Mouse (Mus musculus) heart, embryonic 16.5 days (tissue): Measurements from ENCODE around the gene Cep97. TPM values are rescaled to one million over a fixed set of nuclear protein-coding genes. Genes with fewer than 3 reads are reported as not detected.

ENCODE experiments used
- ATAC-seq: fragments of 200-750 bp; cut with Nextera tagmentation; replicated peaks from 2 replicates; pipeline ENCODE4 v1.8.0; 2017; ENCODE audit warnings: moderate number of reproducible peaks; ENCODE audit not compliant: insufficient read depth, low FRiP score; ENCODE audit errors: extremely low read depth
- H3K27ac ChIP-seq: fragments of 300-500 bp; sonication (generic); 2 replicates; pipeline ENCODE4 v1.5.1; 2014; ENCODE audit warnings: mild to moderate bottlenecking, low read length, control low read depth, moderate library complexity
- H3K27me3 ChIP-seq: fragments of 300-500 bp; sonication (generic); 2 replicates; pipeline ENCODE4 v1.6.1; 2014; ENCODE audit warnings: low read length, mixed read lengths; ENCODE audit not compliant: control insufficient read depth, insufficient read depth
- H3K36me3 ChIP-seq: fragments of 300-500 bp; sonication (generic); 2 replicates; pipeline ENCODE4 v1.6.1; 2014; ENCODE audit not compliant: control insufficient read depth, insufficient read depth
- H3K4me1 ChIP-seq: fragments of 300-500 bp; sonication (generic); 2 replicates; pipeline ENCODE4 v1.6.1; 2014; ENCODE audit warnings: low read length, mixed read lengths; ENCODE audit not compliant: control insufficient read depth, insufficient read depth
- H3K4me2 ChIP-seq: fragments of 300-500 bp; sonication (generic); 2 replicates; pipeline ENCODE4 v1.6.1; 2014; ENCODE audit warnings: low read depth, mild to moderate bottlenecking, control low read depth, low read length
- H3K4me3 ChIP-seq: fragments of 300-500 bp; sonication (generic); 2 replicates; pipeline ENCODE4 v1.5.1; 2014; ENCODE audit warnings: mild to moderate bottlenecking, control low read depth, low read length
- H3K9ac ChIP-seq: fragments of 300-500 bp; sonication (generic); 2 replicates; pipeline ENCODE4 v1.6.1; 2014; ENCODE audit warnings: low read length, control low read depth
- H3K9me3 ChIP-seq: fragments of 300-500 bp; sonication (generic); replicated peaks from 2 replicates; pipeline ENCODE4 v1.6.1; 2016; ENCODE audit warnings: low read length; ENCODE audit not compliant: control insufficient read depth
- WGBS: fragments of 180-500 bp; shearing (Covaris S2); extraction: QIAGEN DNeasy Blood & Tissue Kit; methylation state at CpG from one replicate; pipeline ENCODE4 v1.1.7; 2014; 5-methylcytosine and 5-hydroxymethylcytosine counted together
- polyA plus RNA-seq: library from polyadenylated mRNA; unstranded; fragments of >200 nt; fragmentation: Nextera tagmentation; extraction: Ambion mirVana; gene quantifications from 2 replicates; pipeline ENCODE4 v1.2.1, GENCODE M21; 2015

The Cep97 gene
- 9.6 and 9.9 TPM in 2 replicates for polyA plus RNA-seq

GRCm38 (mm10) chr16:55934453-55935037 is at the start of gene Cep97:
TSS of gene Cep97 (minus strand) at chr16:55934855.
- WGBS, result under 1% methylated on average over 24 of the region's 24 CpGs
- H3K4me3 ChIP-seq, result peak within 1 kb of the TSS; percentile 72
- peak within 1 kb of the TSS; percentile 79 for H3K9ac ChIP-seq
- H3K27me3 ChIP-seq, result no peaks in the 10 kb centered on the region
- H3K4me1 ChIP-seq, result no peaks in the 10 kb centered on the region
- peak within 1 kb of the TSS; percentile 66 for H3K27ac ChIP-seq
- no peaks in the 10 kb centered on the region for H3K9me3 ChIP-seq
- peak within 1 kb of the TSS; percentile 78 for H3K4me2 ChIP-seq
- H3K36me3 ChIP-seq, result no peaks in the 10 kb centered on the region
- peak; percentile 99 for ATAC-seq

- H3K4me2 ChIP-seq, result peak overlapping the region; percentile 69
- no peaks in the 10 kb centered on the region for H3K27me3 ChIP-seq
- H3K36me3 ChIP-seq, result peaks cover 21% of the 10 kb centered on the region
- 5% methylated on average over 14 of the region's 14 CpGs for WGBS
- H3K9me3 ChIP-seq, result no peaks in the 10 kb centered on the region
- peak overlapping the region; percentile 91 for H3K27ac ChIP-seq
- peak overlapping the region; percentile 91 for H3K9ac ChIP-seq
- peaks cover 16% of the 10 kb centered on the region for H3K4me1 ChIP-seq
- peak overlapping the region; percentile 100 for H3K4me3 ChIP-seq
- no peak for ATAC-seq
Measured at GRCm38 (mm10) chr16:55974903-55975285, 40.2 kb upstream of the Cep97 start.

DNA sequence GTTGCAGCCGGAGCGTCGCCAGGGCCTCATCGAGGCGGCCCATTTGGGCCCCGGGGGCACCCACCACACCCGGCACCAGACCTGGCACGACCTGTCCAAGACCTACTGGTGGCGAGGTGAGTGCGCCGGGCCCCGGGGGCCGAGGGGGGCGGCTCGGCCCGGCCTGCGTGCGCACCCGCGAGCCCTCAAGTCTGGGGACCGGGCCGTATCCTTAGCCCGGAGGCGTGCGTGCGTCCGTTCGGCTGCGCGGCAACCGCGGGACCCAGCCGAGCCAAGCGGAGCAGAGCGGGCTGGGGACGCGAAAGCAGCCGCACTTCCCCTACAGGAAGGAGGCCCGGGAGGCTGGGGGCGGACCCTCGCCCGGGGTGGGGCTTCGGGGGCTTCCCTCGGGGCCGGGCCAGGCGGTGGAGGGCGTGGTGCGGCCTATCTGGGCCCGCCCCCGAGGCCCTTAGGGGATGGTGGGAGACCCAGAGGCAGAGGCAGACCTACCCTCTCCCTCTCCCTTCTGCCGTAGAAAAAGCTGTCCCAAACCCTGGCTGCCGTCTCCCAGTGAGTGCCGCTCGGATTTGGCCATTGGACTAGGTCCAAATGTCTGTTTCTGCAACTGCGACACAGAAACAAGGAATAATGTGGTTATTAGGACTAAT is 39.7 kb upstream of the Cep97 start:
- peak; percentile 93 for ATAC-seq
- H3K27ac ChIP-seq, result peak overlapping the region; percentile 91
- H3K4me2 ChIP-seq, result peak overlapping the region; percentile 69
- no peaks in the 10 kb centered on the region for H3K9me3 ChIP-seq
- H3K9ac ChIP-seq, result peak overlapping the region; percentile 91
- peaks cover 16% of the 10 kb centered on the region for H3K4me1 ChIP-seq
- under 1% methylated on average over 51 of the region's 55 CpGs for WGBS
- peaks cover 26% of the 10 kb centered on the region for H3K36me3 ChIP-seq
- H3K27me3 ChIP-seq, result no peaks in the 10 kb centered on the region
- H3K4me3 ChIP-seq, result peak overlapping the region; percentile 100

- H3K27me3 ChIP-seq, result no peaks in the 10 kb centered on the region
- peak within 1 kb of the TSS; percentile 82 for H3K4me2 ChIP-seq
- H3K9me3 ChIP-seq, result no peaks in the 10 kb centered on the region
- peak within 1 kb of the TSS; percentile 91 for H3K27ac ChIP-seq
- under 1% methylated on average over 74 of the region's 86 CpGs for WGBS
- ATAC-seq, result peak; percentile 94
- peak within 1 kb of the TSS; percentile 91 for H3K9ac ChIP-seq
- peak within 1 kb of the TSS; percentile 100 for H3K4me3 ChIP-seq
- peaks cover 27% of the 10 kb centered on the region for H3K36me3 ChIP-seq
- H3K4me1 ChIP-seq, result peaks cover 16% of the 10 kb centered on the region
Measured at GRCm38 (mm10) chr16:55973431-55974255, 39.0 kb upstream of the Cep97 start, which contains the start of gene Zbtb11. TSS of gene Zbtb11 (plus strand) at chr16:55973883.

GRCm38 (mm10) chr16:55972626-55973201 is 38.1 kb upstream of the Cep97 start:
- no peaks in the 10 kb centered on the region for H3K27me3 ChIP-seq
- peak overlapping the region; percentile 76 for H3K27ac ChIP-seq
- H3K9ac ChIP-seq, result peak overlapping the region; percentile 65
- 53% methylated on average over 10 of the region's 10 CpGs for WGBS
- no peaks in the 10 kb centered on the region for H3K9me3 ChIP-seq
- ATAC-seq, result no peak
- peak overlapping the region; percentile 82 for H3K4me2 ChIP-seq
- H3K36me3 ChIP-seq, result peaks cover 29% of the 10 kb centered on the region
- H3K4me1 ChIP-seq, result peaks cover 18% of the 10 kb centered on the region
- H3K4me3 ChIP-seq, result peak overlapping the region; percentile 100

DNA sequence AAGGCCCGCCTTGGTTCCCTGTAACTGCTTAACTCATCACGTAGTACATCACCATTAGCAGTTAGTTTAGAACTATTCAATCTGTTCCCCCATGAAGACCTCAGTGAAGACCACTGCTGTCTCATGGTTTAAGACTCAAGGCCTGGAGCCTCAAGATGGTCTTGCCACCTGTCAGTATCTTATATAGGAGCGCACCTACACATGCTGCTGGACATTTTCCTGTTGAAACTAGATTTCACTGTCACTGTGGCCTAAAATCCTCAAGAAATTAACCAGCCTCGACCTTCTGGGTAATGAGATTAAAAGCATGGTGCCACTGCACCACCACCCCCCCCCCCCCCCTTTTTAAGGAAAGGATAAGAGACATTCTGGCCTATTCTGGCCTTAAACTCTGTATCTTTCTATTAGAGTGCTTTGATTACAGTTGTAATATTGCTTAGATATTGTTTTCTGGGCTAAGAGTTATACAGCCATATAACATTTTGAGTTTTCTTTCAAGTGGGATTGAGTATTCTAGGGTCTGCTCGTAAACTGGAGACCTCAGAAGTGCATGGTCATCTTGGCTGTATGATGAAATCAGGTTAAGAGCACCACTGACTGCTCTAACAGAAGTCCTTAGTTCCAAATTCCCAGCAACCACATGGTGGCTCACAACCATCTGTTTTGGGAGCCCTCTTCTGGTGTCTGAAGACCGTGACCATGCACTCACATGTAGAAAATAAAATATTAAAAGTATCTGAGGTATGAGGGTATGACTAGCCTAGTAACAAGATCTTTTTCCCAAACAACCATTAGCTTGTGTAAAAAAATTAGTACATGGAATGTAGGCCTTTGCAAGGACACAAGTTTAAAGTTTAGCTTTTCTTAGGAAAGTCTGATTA is 37.3 kb upstream of the Cep97 start:
- H3K9ac ChIP-seq, result no peak overlapping the region
- H3K4me1 ChIP-seq, result peaks cover 22% of the 10 kb centered on the region
- 77% methylated on average over 6 of the region's 6 CpGs for WGBS
- no peaks in the 10 kb centered on the region for H3K27me3 ChIP-seq
- peaks cover 33% of the 10 kb centered on the region for H3K36me3 ChIP-seq
- no peak overlapping the region for H3K4me3 ChIP-seq
- H3K27ac ChIP-seq, result no peak overlapping the region
- ATAC-seq, result no peak
- H3K4me2 ChIP-seq, result no peak overlapping the region
- H3K9me3 ChIP-seq, result no peaks in the 10 kb centered on the region

DNA sequence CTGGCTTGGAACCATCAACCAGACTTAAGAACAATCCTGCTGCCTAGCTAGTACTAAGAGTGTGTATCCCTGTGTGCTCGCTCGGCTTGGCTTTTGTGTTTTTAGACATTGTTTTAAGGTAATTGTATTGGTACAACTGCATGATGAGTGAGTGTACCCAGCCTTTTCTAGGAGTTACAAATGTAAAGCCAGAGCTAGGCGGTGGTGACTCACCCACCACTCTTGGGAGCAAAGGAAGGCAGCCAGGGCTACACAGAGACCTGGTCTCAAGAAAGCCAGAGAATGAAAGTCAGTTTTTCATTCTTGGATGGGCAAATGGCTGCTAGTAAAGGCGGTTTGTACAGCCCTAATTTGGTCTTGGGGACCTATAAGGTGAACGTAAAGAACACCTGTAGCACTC is 35.8 kb upstream of the Cep97 start:
- Histone ChIP-seq H3K4me1 (peaks cover 17% of the 10 kb centered on the region), H3K36me3 (peaks cover 33% of the 10 kb centered on the region), H3K4me3 (no peak overlapping the region), H3K4me2 (no peak overlapping the region), H3K9me3 (no peaks in the 10 kb centered on the region), H3K27me3 (no peaks in the 10 kb centered on the region), H3K9ac (no peak overlapping the region), H3K27ac (no peak overlapping the region)
- ATAC-seq, result no peak
- 88% methylated on average over 5 of the region's 5 CpGs for WGBS

GRCm38 (mm10) chr16:55969147-55969546 is 34.5 kb upstream of the Cep97 start:
- 83% methylated on average over 3 of the region's 3 CpGs for WGBS
- ATAC-seq, result no peak

More at GRCm38 (mm10) chr16:55969147-55969546, 34.5 kb upstream of the Cep97 start:
- no peaks in the 10 kb centered on the region for H3K27me3 ChIP-seq
- H3K4me2 ChIP-seq, result no peak overlapping the region
- H3K27ac ChIP-seq, result no peak overlapping the region
- H3K4me1 ChIP-seq, result peaks cover 13% of the 10 kb centered on the region
- peaks cover 33% of the 10 kb centered on the region for H3K36me3 ChIP-seq
- no peak overlapping the region for H3K9ac ChIP-seq
- no peaks in the 10 kb centered on the region for H3K9me3 ChIP-seq
- H3K4me3 ChIP-seq, result no peak overlapping the region
